ENCODE assay signal across 13 mouse cellular contexts in the genomic region with DNA sequence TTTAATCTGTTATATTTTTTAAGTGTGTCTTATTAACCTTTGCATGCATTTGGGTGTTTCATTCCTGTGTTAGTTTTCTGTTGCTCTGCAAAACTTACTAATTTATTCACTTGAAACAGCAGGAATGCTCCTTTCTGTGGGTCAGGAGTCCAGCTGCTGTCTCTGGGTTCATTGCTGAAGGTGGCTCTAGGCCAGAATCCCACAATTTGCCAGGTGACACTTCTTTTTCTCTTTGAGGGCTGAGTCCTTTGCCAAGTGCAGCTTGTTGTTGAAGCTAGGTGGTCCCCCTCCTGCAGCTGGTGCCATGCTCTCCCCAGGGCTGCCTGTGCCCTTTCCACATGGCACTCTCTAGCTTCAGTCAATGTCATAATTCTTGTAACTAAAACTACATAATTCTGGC.
"Had no signal": no experiment of that assay in that cellular context is flagged by ENCODE, and none has a peak within 500 bp of the region (broad histone marks: within the 10 kb centered on the region; RNA-seq: fewer than 3 reads in every experiment).

No protein-coding gene starts in this region.

- ATAC-seq: intestine, embryonic 16.5 days; liver, embryonic 12.5 days had no signal

- H3K9me3 ChIP-seq: limb, embryonic 15.5 days; liver, embryonic 12.5 days; midbrain, embryonic 10.5 days; neural tube, embryonic 13.5 days had no signal

- H3K9ac ChIP-seq: limb, embryonic 15.5 days; liver, embryonic 12.5 days; lung, embryonic 14.5 days; neural tube, embryonic 13.5 days had no signal

- H3K4me2 ChIP-seq: limb, embryonic 15.5 days; liver, embryonic 12.5 days; lung, embryonic 14.5 days; neural tube, embryonic 13.5 days had no signal

- DNase-seq: lung, embryonic 14.5 days; lung, postnatal 10 days; lung, postnatal 4 days; midbrain, embryonic 14.5 days; right cerebral cortex, postnatal 14 days; thymus, postnatal 4 days had no signal

- H3K27me3 ChIP-seq: limb, embryonic 15.5 days; liver, embryonic 12.5 days; neural tube, embryonic 13.5 days had no signal

- H3K36me3 ChIP-seq: limb, embryonic 15.5 days; liver, embryonic 12.5 days; midbrain, embryonic 10.5 days; neural tube, embryonic 13.5 days had no signal

- H3K4me1 ChIP-seq: limb, embryonic 15.5 days; liver, embryonic 12.5 days; midbrain, embryonic 10.5 days; neural tube, embryonic 13.5 days had no signal

- H3K27ac ChIP-seq: left cerebral cortex, adult 2 months; limb, embryonic 15.5 days; liver, embryonic 12.5 days; midbrain, embryonic 10.5 days; neural tube, embryonic 13.5 days; stomach, postnatal 0 days had no signal

- H3K4me3 ChIP-seq: left cerebral cortex, adult 2 months; limb, embryonic 15.5 days; liver, embryonic 12.5 days; midbrain, embryonic 10.5 days; neural tube, embryonic 13.5 days had no signal
